Mouse (Mus musculus) left cerebral cortex, postnatal 25 days (tissue): Measurements from ENCODE around the gene Lrrc7. TPM values are rescaled to one million over a fixed set of nuclear protein-coding genes. Genes with fewer than 3 reads are reported as not detected.
A peak's percentile ranks its signal among the peaks of the same experiment; 100 is the strongest.
"Not testable (repeated sequence)": the region's sequence is repeated elsewhere in the genome, so short reads cannot be mapped to it uniquely, and the experiment has no call there.

Experiments
- DNase-seq, 2 experiments: peaks; one replicate each; pipeline ENCODE4 v3.0.0; 2022; ENCODE audit warnings: low spot score in 2 of 2, mixed read lengths in 1 of 2
- intact Hi-C: fragments of 180-260 bp; cut with DNase I; formaldehyde crosslinking; loops from one replicate; pipeline ENCODE4 v1.15.1; 2025
- total RNA-seq, 2 experiments: library from RNA; stranded (reverse); gene quantifications; 2 replicates each; pipeline ENCODE4 v1.2.3; 2021

The Lrrc7 gene
- total RNA-seq, 2 experiments from 2014 or later: 121 to 134 TPM

GRCm38 (mm10) chr3:158103467-158103866 lies 458.6 kb downstream of the Lrrc7 start:
- intact Hi-C loops: no loop called here
- no peak for DNase-seq

DNA sequence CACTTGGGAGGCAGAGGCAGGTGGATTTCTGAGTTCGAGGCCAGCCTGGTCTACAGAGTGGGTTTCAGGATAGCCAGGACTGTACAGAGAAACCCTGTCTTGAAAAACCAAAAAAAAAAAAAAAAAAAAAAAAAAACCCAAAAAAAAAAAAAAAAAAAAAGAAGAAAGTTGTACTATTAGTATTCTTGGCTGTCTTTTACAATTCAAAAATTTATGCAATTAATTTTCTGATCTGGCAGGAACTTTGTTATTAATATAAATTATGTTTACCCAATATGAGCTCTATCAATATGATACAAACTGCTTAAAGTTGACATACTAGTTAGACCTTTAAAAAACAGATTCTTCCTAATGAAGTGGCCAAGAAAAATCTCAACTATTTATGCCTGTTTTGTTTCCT lies 459.5 kb downstream of the Lrrc7 start:
- DNase-seq, intact Hi-C loops: not testable (repeated sequence)

DNA sequence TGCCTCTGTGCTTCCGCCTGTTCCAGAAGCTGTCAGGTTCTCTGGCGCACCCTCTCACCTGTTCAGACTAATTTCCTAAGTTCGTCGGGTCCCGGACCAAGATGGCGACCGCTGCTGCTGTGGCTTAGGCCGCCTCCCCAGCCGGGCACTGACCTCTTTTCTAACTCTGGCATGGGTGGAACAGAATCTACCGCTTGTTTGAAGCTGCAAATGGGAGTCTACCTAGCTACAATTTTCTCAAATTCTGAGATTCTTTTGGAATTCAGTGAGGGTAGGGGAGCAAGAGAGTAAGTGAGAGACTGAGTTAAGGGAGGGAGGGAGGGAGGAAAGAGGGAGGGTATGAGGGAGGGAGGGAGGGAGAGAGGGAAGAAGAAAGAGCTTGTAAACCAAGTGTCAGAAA lies 460.0 kb downstream of the Lrrc7 start:
- DNase-seq: not testable (repeated sequence)

DNA sequence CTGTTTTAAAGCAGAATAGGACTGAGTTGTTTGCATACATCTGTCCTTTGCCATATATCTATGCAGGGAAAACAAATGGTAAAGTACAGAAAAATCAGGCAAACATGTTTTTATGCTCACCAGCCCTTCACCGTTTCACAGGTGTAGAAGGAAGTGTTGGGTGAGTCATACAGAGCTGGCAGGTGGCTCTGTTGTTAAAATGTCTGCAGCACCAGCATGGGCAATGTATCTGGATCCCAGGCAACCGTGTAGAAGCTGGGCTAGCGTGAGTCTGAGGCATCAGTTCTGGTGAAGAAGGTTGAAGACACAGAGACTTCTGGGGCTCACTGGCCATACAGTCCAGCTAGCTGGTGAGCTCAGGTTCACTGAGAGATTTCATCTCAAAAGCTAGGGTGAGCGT lies 468.1 kb downstream of the Lrrc7 start:
- intact Hi-C loops: no loop called here
- DNase-seq: peak in 1 of 2 experiments; percentile 32

More for the DNA sequence above, 460.0 kb downstream of the Lrrc7 start:
- intact Hi-C loops: not testable (repeated sequence)

- intact Hi-C loops: no loop called here
Measured at GRCm38 (mm10) chr3:158091601-158092000, 470.4 kb downstream of the Lrrc7 start.

GRCm38 (mm10) chr3:158077828-158078227 lies 484.2 kb downstream of the Lrrc7 start:
- intact Hi-C loops: no loop called here
- DNase-seq: no peak

More at GRCm38 (mm10) chr3:158091601-158092000, 470.4 kb downstream of the Lrrc7 start:
- peak in 1 of 2 experiments; percentile 61 for DNase-seq

GRCm38 (mm10) chr3:158077380-158077772 lies 484.6 kb downstream of the Lrrc7 start:
- DNase-seq: no peak
- intact Hi-C loops: no loop called here

GRCm38 (mm10) chr3:158076685-158077379 lies 485.2 kb downstream of the Lrrc7 start:
- intact Hi-C loops: no loop called here
- DNase-seq: no peak

DNA sequence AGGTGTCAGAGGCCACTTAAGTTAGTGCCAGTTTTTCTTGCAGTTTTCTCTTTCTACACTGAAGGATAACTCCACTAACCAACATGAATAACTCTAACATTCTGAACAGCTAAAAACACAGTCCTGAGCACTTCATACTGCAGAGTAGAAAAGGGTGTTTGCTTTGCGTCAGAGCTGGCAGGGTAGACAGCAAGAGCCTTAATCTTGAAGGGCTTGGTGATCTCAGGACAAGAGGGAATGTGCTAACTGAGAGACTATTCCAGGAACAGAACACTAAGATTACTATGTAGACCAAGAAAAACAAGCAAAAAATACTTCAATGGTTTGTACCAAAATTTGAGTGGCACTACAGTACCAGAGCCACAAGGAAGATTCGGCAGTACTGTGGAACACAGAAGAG lies 487.0 kb downstream of the Lrrc7 start:
- intact Hi-C loops: no loop called here
- no peak for DNase-seq

- no peak for DNase-seq
- intact Hi-C loops: no loop called here
Measured at GRCm38 (mm10) chr3:158068613-158069263, 493.3 kb downstream of the Lrrc7 start.

DNA sequence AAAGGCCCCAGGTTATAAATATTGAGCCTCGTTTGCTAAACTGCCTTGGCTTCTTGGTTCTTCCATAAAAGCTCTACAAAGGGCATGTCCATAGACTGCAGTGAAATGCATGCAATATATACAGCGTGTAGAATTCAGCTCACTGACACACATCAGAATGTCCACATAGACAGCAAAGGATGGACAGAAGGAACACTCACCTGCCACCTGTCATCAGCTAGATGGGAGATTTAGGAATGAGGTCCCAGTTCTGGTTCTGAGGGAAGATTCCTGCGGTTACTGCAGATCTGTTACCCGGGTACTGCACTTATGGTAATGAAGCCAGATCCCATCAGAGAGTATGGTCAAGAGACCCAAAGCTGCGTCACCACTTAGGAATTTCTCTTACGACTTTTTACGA lies 494.1 kb downstream of the Lrrc7 start:
- intact Hi-C loops: no loop called here
- no peak for DNase-seq

GRCm38 (mm10) chr3:158065256-158065655 lies 496.8 kb downstream of the Lrrc7 start:
- DNase-seq: no peak
- intact Hi-C loops: no loop called here

DNA sequence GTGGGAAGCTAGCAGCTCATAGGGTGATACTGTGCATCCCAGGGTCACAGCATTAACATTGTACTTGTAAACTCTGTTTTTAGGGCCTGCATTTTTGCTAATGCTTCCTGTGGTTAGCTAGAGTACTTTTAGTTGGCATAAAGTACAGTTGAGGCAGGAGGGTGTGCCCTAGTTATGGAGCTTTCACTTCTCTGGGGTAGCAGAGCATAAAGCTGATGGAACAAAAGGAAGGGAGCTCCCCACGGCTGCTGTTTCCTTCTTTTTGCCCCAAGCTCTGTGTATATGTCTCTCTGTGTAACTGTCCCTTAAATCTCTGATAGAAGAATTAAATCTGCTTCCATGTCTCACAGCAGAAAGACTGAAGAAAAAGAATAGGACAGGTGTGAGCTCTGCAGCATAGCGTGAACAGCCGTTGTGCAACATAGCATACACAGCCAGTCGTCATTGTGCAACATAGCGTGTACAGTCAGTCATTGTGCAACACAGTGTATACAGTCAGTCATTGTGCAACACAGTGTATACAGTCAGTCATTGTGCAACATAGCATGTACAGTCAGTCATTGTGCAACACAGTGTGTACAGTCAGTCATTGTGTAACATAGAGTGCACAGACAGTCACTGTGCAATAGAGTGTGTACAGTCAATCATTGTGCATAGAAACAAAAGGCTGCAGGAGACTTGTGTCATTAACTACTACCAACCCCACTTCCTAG lies 500.1 kb downstream of the Lrrc7 start:
- no peak for DNase-seq
- intact Hi-C loops: no loop called here

DNA sequence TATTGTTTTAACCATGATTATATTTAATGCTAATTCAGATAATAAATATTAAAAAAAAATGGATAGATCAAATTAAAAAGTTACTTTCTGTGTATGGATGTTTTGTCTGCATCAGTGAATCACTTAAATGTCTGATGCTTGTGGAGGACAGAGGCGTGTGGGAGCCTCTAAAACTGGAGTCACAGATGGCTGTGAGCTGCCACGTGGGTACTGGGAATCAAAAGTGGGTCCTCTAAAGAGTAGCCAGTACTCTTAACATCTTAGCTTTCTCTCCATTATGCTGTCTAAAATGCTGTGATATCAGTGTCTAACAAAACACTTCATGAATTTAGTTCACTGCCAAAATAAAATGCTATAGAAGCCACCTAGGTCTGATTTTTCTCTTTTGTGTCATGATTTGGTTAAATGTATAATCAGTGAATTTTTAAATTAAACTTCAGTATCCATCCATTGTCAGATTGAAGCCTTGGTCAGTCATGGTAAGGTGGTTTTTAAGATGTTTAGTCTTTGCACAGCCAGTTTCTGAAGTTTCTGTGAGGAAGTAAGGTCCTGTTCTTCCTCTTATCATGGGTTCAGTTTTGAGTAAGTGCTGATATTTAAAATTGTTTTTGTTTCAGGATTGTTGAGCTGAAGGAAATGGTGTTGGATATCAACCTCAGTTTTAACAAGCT lies 501.3 kb downstream of the Lrrc7 start:
- peak in 1 of 2 experiments; percentile 73 for DNase-seq
- intact Hi-C loops: no loop called here

DNA sequence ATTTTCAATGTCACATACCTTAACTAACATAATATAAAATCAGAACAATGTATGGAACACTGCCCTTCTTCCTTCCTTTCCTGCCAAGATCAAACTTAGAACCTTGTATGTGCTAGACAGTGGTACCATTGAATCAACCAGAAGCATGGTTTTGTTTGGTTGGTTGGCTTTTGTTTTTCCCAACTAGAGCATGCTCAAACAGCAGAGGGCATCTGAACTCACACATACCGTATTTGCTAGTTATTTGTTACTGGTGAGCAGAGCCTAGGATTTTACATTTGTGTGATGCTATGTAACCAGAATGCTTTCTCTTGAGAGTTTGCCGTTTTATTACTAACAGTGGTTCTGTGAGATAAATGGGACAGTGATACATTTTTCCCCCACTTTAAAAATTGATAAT lies 512.5 kb downstream of the Lrrc7 start:
- intact Hi-C loops: no loop called here
- DNase-seq: no peak

GRCm38 (mm10) chr3:158040755-158041154 lies 521.3 kb downstream of the Lrrc7 start:
- intact Hi-C loops: no loop called here
- DNase-seq: no peak

DNA sequence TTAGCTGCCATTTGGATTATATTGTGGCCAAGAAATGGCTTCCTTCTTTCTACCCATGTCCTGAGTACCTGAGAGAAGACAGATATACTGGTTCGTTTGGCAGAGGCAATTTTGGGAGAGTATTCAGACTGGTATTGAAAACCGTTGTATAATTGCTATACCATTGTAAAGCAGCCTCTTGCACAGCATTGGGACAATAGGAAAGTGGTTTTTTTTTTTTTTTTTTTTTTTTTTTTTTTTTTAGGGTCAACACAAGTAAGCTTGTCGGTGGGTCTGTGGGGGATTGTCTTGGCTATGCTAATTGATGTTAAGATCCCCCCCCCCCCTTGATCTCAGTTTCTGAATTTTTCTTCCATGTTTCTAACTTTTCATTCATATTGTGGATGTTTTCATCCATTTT lies 523.9 kb downstream of the Lrrc7 start:
- intact Hi-C loops: loop anchor here (5.0 kb wide), 1 partner anchor 1509 kb away; no protein-coding TSS in a partner anchor
- DNase-seq: no peak

- intact Hi-C loops: loop anchor here (1.0 to 5.0 kb wide), 2 partner anchors 89 to 1511 kb away; partner anchors contain the start of gene Ankrd13c
- peak; percentile 97 for DNase-seq
Measured at GRCm38 (mm10) chr3:158036329-158036988, 525.6 kb downstream of the Lrrc7 start, which contains the start of the genes Srsf11 and Lrrc40. Gene Srsf11 (minus strand): TSS chr3:158036639. Gene Lrrc40 (plus strand): TSS chr3:158036662.

DNA sequence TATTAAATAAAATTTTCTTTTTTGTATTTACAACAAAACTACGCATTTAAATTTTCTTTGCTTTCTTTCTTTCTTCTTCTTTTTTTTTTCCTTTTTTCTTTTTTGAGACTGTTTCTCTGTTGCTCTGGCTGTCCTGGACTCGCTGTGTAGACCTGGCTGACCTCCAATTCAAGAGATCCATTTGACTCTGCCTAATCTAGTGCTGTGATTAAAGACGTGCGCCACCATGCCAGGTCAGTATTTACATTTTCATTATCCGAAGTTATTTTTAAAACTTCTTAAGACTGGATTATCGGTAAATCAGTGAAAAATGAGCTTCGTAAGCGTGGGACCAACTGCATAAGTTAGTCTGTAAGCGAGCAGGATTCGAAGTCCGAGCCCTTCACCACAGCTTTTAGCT lies 526.2 kb downstream of the Lrrc7 start:
- no peak for DNase-seq
- intact Hi-C loops: loop anchor here (1.0 to 5.0 kb wide), 2 partner anchors 89 to 1511 kb away; partner anchors contain the start of gene Ankrd13c
